Mouse (Mus musculus) lung, embryonic 15.5 days (tissue): ENCODE results near the gene Sly. TPM values are rescaled to one million over a fixed set of nuclear protein-coding genes. Genes with fewer than 3 reads are reported as not detected.
"Not testable (repeated sequence)": the region's sequence is repeated elsewhere in the genome, so short reads cannot be mapped to it uniquely, and the experiment has no call there.

Experiments used
- ATAC-seq: fragments of 200-750 bp; cut with Nextera tagmentation; 2 replicates; pipeline ENCODE4 v1.8.0; 2017; ENCODE audit warnings: moderate number of reproducible peaks, borderline replicate concordance; ENCODE audit not compliant: low FRiP score, low TSS enrichment; ENCODE audit errors: extremely low read depth
- H3K27ac ChIP-seq: fragments of 300-500 bp; sonication (generic); 2 replicates; pipeline ENCODE4 v1.5.1; 2015; ENCODE audit warnings: moderate library complexity, mild to moderate bottlenecking, inconsistent platforms
- H3K27me3 ChIP-seq: fragments of 300-500 bp; sonication (generic); 2 replicates; pipeline ENCODE4 v1.6.1; 2015; ENCODE audit warnings: inconsistent platforms
- H3K36me3 ChIP-seq: fragments of 300-500 bp; sonication (generic); 2 replicates; pipeline ENCODE4 v1.6.1; 2015; ENCODE audit warnings: inconsistent platforms
- H3K4me1 ChIP-seq: fragments of 300-500 bp; sonication (generic); 2 replicates; pipeline ENCODE4 v1.6.1; 2015; ENCODE audit warnings: inconsistent platforms
- H3K4me2 ChIP-seq: fragments of 300-500 bp; sonication (generic); 2 replicates; pipeline ENCODE4 v1.6.1; 2015; ENCODE audit warnings: inconsistent platforms, mild to moderate bottlenecking, moderate library complexity
- H3K4me3 ChIP-seq: fragments of 300-500 bp; sonication (generic); 2 replicates; pipeline ENCODE4 v1.5.1; 2015; ENCODE audit warnings: mild to moderate bottlenecking, inconsistent platforms
- H3K9ac ChIP-seq: fragments of 300-500 bp; sonication (generic); 2 replicates; pipeline ENCODE4 v1.6.1; 2015; ENCODE audit warnings: inconsistent platforms
- H3K9me3 ChIP-seq: fragments of 300-500 bp; sonication (generic); 2 replicates; pipeline ENCODE4 v1.6.1; 2016; ENCODE audit warnings: inconsistent platforms
- WGBS: fragments of 180-500 bp; shearing (Covaris S2); methylation state at CpG from one replicate; pipeline ENCODE4 v1.1.7; 2015; 5-methylcytosine and 5-hydroxymethylcytosine counted together
- polyA plus RNA-seq: library from polyadenylated mRNA; unstranded; fragments of >200 nt; fragmentation: Nextera tagmentation; extraction: Ambion mirVana; gene quantifications from 2 replicates; pipeline ENCODE4 v1.2.1, GENCODE M21; 2015

Sly gene
- polyA plus RNA-seq, result not detected in 2 replicates

DNA sequence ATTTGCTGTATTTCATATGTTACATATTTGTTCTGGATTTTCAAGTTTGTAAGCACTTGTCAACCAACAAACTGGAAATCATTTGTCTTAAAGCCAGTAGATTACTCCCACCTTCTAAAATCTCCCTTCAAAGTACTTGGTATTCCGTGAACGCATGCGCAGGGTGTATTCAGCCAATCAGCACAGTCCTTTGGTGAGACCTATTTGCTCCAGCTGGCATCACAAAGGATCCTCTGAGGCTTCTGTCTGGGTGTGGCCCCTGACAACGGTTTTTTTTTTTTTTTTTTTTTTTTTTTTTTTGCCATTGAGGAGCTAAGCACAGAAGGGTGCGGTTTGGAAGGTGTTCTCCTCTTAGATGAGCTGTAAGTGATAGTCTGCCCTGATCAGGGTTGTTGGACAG, at the start of gene Sly:
Gene Sly (plus strand): TSS at position 301 of the 400 bp plus-strand sequence.
- H3K27me3 ChIP-seq, H3K9me3 ChIP-seq, ATAC-seq, H3K27ac ChIP-seq, H3K4me3 ChIP-seq, H3K9ac ChIP-seq, H3K4me2 ChIP-seq, H3K4me1 ChIP-seq, H3K36me3 ChIP-seq: not testable (repeated sequence)
- no CpG with 5 or more reads among the region's 5 CpGs for WGBS
